Mouse (Mus musculus): ENCODE measurements at regions not wholly inside any gene's neighbourhood (a gene's known extent, or its start where the extent isn't known, plus 50 kb on each side); places are given as distances from the start of the nearest gene placed in this dataset.

DNA sequence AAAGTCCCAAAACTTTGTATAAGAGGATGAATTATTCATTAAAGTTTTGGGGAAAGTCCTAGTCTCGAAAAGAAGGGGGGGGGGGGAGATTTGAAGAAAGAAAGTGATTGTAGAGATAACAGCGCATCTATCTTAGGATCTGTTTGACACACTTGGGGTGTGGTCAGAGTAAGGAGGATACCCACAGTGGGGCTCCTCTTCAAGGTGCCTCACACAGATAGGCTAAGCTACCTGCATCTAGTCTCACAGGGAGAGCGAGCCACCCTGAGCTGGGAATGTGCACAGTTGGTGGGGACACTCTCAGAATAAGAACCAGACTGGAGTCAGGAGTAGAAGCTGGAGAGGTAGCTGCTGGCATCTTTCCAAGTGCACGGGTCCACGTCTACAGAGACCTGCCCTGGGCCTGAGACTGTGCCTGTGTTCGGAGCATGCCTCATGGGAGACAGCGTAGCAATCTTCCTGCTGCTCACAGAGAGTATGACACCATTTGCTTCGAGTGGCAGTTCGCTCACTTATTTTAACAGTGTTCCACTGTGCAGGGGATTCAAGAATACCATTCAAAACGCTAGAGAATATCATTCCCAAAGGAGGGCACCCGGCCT, 208.9 kb upstream of the Tcerg1l start:
- TF ChIP-seq CTCF (IDR thresholded peaks at IDR 0.05; ENCODE audit: extremely low read depth, insufficient read depth, low read length): no peak
- no peak for TF ChIP-seq POLR2A (IDR thresholded peaks at IDR 0.05; ENCODE audit: extremely low read depth, insufficient read depth, low read length)
